Mouse (Mus musculus) midbrain, embryonic 12.5 days (tissue): ENCODE results near the gene Smad5. TPM values are rescaled to one million over a fixed set of nuclear protein-coding genes. Genes with fewer than 3 reads are reported as not detected.
A peak's percentile ranks its signal among the peaks of the same experiment; 100 is the strongest.

ENCODE experiments used
- ATAC-seq: fragments of 200-750 bp; cut with Nextera tagmentation; 2 replicates; pipeline ENCODE4 v1.8.0; 2017; ENCODE audit warnings: low read depth, moderate TSS enrichment, moderate library complexity; ENCODE audit not compliant: low FRiP score
- H3K27ac ChIP-seq: fragments of 300-500 bp; sonication (generic); replicated peaks from 2 replicates; pipeline ENCODE4 v1.5.1; 2016; ENCODE audit warnings: mild to moderate bottlenecking
- H3K27me3 ChIP-seq: fragments of 300-500 bp; sonication (generic); 2 replicates; pipeline ENCODE4 v1.6.1; 2016; ENCODE audit warnings: mild to moderate bottlenecking
- H3K36me3 ChIP-seq: fragments of 300-500 bp; sonication (generic); 2 replicates; pipeline ENCODE4 v1.6.1; 2016
- H3K4me1 ChIP-seq: fragments of 300-500 bp; sonication (generic); 2 replicates; pipeline ENCODE4 v1.6.1; 2016
- H3K4me2 ChIP-seq: fragments of 300-500 bp; sonication (generic); replicated peaks from 2 replicates; pipeline ENCODE4 v1.6.1; 2016; ENCODE audit warnings: mild to moderate bottlenecking, moderate library complexity
- H3K4me3 ChIP-seq: fragments of 300-500 bp; sonication (generic); 2 replicates; pipeline ENCODE4 v1.5.1; 2016; ENCODE audit warnings: mild to moderate bottlenecking
- H3K9ac ChIP-seq: fragments of 300-500 bp; sonication (generic); replicated peaks from 2 replicates; pipeline ENCODE4 v1.6.1; 2016; ENCODE audit warnings: mild to moderate bottlenecking, moderate library complexity
- H3K9me3 ChIP-seq: fragments of 300-500 bp; sonication (generic); 2 replicates; pipeline ENCODE4 v1.6.1; 2016; ENCODE audit warnings: mild to moderate bottlenecking
- WGBS: fragments of 180-500 bp; shearing (Covaris S2); methylation state at CpG from one replicate; pipeline ENCODE4 v1.1.7; 2016; 5-methylcytosine and 5-hydroxymethylcytosine counted together
- polyA plus RNA-seq: library from polyadenylated mRNA; unstranded; fragments of >200 nt; fragmentation: Nextera tagmentation; extraction: Ambion mirVana; gene quantifications from 2 replicates; pipeline ENCODE4 v1.2.1, GENCODE M21; 2016

Smad5 gene
- polyA plus RNA-seq, 1 experiment from 2014 or later: 38.3 TPM

DNA sequence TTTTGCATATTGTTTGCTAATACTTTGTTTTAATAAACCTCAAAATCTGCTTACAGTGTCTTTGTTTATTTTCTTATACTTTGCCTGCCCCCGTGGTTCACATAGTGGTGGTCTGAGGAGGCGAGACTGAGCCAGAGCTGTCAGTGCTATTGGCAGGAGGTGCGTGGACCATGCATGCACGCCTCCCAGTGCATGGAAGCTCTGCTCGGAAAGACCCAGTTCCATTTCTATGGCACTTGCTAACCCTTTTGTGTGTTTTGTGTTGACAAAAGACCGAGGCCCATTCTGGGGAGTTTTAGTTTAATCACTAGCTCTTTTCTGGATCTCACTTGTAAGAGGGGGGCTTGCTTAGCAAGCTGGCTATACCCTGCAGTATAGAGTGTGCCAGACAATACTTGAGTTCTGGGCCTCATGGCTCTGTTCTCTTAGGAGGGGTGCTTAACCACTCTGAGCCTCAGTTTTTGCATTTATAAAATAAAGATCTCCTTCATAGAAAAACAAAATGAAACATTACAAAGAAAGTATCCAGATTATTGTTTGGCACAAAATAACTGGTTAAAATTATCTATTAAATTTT, 39.6 kb downstream of the Smad5 start:
- Histone ChIP-seq H3K36me3 (peaks cover 34% of the 10 kb centered on the region), H3K4me2 (no peak overlapping the region), H3K9me3 (no peaks in the 10 kb centered on the region), H3K27me3 (no peaks in the 10 kb centered on the region), H3K4me1 (peaks cover 11% of the 10 kb centered on the region; the same call in 1 of the 2 replicates), H3K4me3 (no peak overlapping the region), H3K27ac (no peak overlapping the region), H3K9ac (no peak overlapping the region)
- no peak for ATAC-seq
- 47% methylated on average over 6 of the region's 6 CpGs for WGBS

DNA sequence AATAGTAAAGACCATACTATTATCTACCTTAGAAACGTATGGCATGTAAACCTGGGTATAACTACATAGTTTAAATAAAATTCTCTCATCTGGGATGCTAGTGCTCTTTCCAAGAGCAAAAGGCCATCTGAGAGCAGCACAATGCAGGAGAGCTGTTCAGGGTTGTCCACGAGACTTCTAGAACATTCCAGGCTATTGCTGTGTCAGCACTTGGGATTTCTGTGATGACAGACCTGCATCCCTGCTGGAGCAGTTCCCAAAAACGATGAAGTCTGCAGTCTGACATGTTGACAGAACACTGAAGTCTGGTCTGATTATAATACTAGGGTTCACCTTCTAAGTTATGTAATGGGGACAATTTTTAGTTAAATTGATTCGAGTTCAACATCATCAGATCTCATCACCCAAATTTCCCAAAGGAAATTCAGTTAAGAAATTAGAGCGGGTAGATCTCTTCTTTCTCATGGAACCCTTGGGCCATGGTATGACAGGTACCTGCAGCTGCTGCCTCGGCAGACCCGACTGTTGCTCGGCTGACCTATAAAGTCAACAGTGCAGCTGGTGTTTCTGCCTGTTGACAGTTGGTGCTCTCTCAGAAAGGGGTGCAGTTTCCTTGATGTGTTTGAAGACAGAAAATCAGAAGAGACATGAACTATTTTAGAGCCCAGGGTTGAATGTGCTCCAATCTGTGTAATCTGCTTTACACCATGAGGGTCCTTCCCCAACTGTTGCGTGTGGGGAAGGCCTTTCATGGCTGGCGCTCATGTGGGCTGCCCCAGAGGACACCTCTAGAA, 44.1 kb downstream of the Smad5 start:
- Histone ChIP-seq H3K4me2 (no peak overlapping the region), H3K9ac (no peak overlapping the region), H3K27ac (no peak overlapping the region), H3K4me3 (no peak overlapping the region), H3K27me3 (peaks cover 29% of the 10 kb centered on the region), H3K36me3 (0 out of 2 replicates have a peak, but pooled peaks cover 5% of the 10 kb centered on the region), H3K4me1 (peaks cover 12% of the 10 kb centered on the region; the same call in 1 of the 2 replicates), H3K9me3 (no peaks in the 10 kb centered on the region)
- no peak for ATAC-seq
- 81% methylated on average over 10 of the region's 10 CpGs for WGBS

DNA sequence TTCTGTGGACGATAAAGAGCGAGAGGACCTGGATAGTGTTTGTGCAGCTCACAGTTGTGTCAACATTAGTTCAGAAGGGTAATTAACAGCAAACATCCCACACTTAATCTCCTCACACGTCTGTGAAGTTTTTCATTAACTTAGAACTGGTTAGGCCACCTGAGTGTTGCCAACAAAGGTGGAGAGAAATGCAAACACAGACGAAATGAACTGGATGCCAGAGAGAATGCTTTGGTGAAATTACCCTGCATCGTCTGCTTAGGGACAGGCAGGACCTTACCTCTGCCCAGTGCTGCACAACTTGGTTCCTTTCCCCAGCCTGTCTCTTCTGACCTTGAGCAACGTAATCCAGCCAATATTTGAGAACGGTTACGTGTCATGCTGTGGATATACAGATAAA, 44.7 kb downstream of the Smad5 start:
- H3K4me3 ChIP-seq: no peak overlapping the region
- 0 out of 2 replicates have a peak, but pooled peaks cover 5% of the 10 kb centered on the region for H3K36me3 ChIP-seq
- no peak overlapping the region for H3K4me2 ChIP-seq
- WGBS: 76% methylated on average over 8 of the region's 8 CpGs
- no peak overlapping the region for H3K9ac ChIP-seq
- no peak overlapping the region for H3K27ac ChIP-seq
- ATAC-seq: no peak
- peaks cover 35% of the 10 kb centered on the region for H3K27me3 ChIP-seq
- H3K9me3 ChIP-seq: no peaks in the 10 kb centered on the region
- peaks cover 12% of the 10 kb centered on the region for H3K4me1 ChIP-seq

DNA sequence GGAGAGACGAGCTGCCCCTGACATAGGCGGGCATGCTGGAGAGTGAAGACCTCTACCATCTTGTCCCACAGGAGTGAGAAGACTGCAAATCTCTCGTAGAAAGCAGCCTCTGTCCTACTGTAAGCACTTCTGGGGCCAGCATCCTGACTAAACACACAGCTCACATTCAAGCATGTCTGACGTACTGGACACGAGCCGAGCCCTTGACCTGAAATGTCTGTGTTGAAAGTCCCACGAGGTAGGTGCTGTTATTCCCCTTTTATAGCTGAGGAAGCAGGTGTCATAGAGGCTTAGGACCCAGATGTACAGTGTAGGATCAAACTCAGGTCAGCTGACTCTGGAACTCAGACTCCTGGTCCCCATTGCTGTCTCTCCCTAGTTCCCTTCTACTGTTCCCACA, 46.6 kb downstream of the Smad5 start:
- WGBS: 81% methylated on average over 7 of the region's 7 CpGs
- no peak for ATAC-seq
- H3K4me1 ChIP-seq: peaks cover 22% of the 10 kb centered on the region
- H3K36me3 ChIP-seq: 0 out of 2 replicates have a peak, but pooled peaks cover 1% of the 10 kb centered on the region
- peaks cover 53% of the 10 kb centered on the region for H3K27me3 ChIP-seq
- no peak overlapping the region for H3K4me2 ChIP-seq
- no peak overlapping the region for H3K9ac ChIP-seq
- H3K4me3 ChIP-seq: no peak overlapping the region
- H3K9me3 ChIP-seq: no peaks in the 10 kb centered on the region
- no peak overlapping the region for H3K27ac ChIP-seq

DNA sequence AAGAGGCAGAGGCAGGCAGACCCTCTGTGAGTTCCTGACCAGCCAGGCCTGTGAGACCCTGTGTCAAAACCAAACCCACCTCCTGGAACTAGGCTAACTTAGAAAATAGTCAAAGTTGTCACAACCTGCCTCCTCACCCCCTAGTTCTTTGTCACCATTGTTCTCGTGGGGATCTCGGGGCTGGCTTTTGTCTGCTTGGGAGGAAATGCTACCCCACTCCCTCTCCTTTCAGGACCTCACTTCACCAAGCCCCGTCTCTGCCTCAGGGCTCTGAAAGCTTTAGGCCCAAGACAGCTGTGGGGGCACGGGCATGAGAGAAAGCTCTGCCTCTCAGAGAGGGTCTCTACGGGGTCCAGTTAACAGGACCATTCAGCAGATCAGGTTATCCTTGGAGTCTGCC, 49.0 kb downstream of the Smad5 start:
- Histone ChIP-seq H3K27ac (no peak overlapping the region), H3K4me2 (no peak overlapping the region), H3K4me1 (peaks cover 22% of the 10 kb centered on the region), H3K27me3 (peaks cover 77% of the 10 kb centered on the region), H3K36me3 (no peaks in the 10 kb centered on the region), H3K9ac (no peak overlapping the region), H3K9me3 (no peaks in the 10 kb centered on the region), H3K4me3 (no peak overlapping the region)
- 9% methylated on average over 5 of the region's 5 CpGs for WGBS
- no peak for ATAC-seq

DNA sequence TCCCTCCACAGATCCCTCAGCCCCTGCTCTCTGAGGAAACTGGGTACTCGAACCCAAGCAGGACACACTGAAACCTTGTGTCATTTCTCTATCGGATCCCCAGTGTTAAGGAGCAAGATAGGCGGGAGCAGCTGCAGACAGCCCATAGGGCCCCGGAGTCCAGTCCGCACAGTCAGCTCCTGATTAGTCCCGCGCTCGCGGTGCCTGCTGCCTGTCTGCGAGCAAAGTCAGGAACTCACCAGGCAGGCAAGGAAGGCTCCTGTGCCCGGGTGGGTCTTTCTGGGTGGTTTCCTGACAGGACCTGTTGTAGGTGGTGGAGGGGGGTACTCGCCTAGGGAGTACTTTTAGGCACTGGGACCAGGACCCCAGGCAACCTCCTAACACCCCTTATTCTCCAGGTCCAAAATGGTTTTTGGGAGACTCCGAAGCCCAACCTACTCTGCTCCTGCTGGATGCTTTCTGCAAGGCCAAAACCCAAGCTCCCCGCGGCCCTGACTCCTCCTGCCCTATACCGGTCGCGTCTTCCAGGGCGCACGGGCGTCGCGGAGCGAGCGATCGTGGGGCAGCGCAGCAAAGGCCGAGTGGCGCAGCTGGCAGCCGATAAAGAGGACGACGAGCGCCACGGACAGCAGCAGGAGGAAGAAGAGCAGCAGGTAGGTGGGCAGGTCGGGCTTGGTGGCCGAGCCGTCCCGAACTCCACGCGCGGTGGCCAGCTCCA, 49.8 kb downstream of the Smad5 start:
- no peaks in the 10 kb centered on the region for H3K9me3 ChIP-seq
- H3K4me1 ChIP-seq: peaks cover 27% of the 10 kb centered on the region
- no peaks in the 10 kb centered on the region for H3K36me3 ChIP-seq
- H3K4me2 ChIP-seq: peak overlapping the region; percentile 87
- no peak overlapping the region for H3K27ac ChIP-seq
- 1% methylated on average over 41 of the region's 41 CpGs for WGBS
- peaks cover 79% of the 10 kb centered on the region for H3K27me3 ChIP-seq
- peak overlapping the region; percentile 56 for H3K9ac ChIP-seq
- peak overlapping the region; percentile 49 for H3K4me3 ChIP-seq
- no peak; the same call in 1 of the 2 replicates for ATAC-seq

DNA sequence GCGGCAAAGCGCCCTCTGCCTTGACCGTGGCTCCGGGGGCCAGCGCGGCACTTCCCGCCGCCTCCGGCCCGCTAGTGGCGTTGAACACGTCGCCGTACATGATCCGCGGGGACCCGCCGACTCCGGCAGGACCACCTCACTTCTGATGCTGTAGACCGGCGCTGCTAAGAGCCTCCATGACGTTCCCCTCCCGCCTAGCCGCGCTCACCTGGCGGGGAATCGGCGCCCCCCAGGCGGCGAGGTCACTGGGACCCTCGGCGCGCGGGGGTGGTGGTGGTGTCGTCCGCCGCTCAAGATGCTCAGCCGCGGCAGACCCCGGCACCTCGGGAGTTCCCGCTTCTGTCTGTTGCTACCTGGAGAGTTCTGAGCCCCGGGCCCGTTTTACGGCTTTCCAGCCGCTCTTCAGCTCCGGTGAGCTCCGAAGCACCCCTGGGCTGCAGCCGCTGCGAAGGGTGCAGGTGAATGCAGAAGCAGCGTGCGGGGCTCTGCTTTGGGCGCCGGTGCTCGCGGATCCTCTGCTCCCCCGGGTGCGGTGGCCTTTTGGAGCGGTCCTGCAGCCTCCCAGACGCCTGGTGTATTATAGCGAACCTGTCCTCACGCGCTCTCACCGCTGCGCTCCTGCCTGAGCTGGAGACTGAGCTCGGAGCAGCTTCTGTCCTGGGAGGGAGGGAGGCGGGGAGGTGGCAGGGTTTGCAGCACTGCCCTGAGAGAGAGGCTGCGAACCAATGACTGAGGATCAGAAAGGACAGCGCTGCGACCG, 50.6 kb downstream of the Smad5 start, which contains the start of gene Gm45623:
TSS of gene Gm45623 (minus strand) at position 636 of the 760 bp plus-strand sequence.
- Histone ChIP-seq H3K4me1 (peaks cover 27% of the 10 kb centered on the region), H3K36me3 (no peaks in the 10 kb centered on the region), H3K27me3 (peaks cover 79% of the 10 kb centered on the region), H3K9me3 (no peaks in the 10 kb centered on the region), H3K27ac (no peak within 1 kb of the TSS), H3K4me3 (peak within 1 kb of the TSS; percentile 49), H3K4me2 (peak within 1 kb of the TSS; percentile 87), H3K9ac (peak within 1 kb of the TSS; percentile 56)
- no peak for ATAC-seq
- under 1% methylated on average over 53 of the region's 71 CpGs for WGBS

DNA sequence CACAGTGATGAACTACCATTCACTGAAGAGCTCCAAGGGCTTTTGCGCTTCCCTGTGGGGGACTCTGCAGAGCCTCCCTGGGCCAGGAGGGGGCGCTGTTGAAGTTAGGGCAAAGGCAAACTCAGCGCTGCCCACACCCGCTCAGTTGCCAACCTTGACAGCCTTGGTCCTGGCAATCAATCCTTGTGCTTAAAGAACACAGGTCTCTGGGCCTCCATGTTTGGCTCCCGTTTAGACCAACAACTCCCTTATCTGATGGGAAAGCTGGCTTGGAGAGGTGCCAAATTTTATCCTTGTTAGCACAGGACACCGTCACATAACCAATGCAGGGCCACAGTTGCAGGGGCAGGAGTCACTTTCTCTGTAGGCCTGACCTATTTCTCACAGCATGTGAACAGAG, 53.1 kb downstream of the Smad5 start:
- 68% methylated on average over 6 of the region's 6 CpGs for WGBS
- H3K27me3 ChIP-seq: peaks cover 61% of the 10 kb centered on the region

DNA sequence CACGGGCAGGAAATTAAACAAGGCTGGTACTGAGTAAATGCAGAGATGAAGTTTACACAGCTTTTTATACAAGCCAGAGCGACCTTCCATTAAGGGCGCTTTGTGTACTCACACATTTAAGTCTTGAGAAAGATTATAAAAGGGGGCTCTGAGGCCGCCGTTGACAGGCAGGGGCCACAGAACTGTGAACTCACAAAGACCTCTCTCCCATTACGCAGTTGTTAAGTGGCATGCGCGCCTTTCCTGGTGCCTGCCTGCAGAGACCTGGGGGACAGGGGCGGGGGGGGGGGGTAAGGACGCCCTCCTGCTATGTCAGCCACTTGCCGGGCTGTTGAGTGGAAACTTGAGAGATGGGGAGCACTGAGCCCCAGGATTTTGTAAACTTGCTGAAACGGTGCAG, 54.4 kb downstream of the Smad5 start:
- Histone ChIP-seq H3K27ac (no peak overlapping the region), H3K9ac (no peak overlapping the region), H3K4me1 (peaks cover 22% of the 10 kb centered on the region), H3K4me2 (no peak overlapping the region), H3K9me3 (no peaks in the 10 kb centered on the region), H3K27me3 (peaks cover 52% of the 10 kb centered on the region), H3K4me3 (no peak overlapping the region), H3K36me3 (no peaks in the 10 kb centered on the region)
- WGBS: 62% methylated on average over 12 of the region's 12 CpGs
- ATAC-seq: no peak

More for the DNA sequence above, 53.1 kb downstream of the Smad5 start:
- no peak for ATAC-seq
- H3K4me3 ChIP-seq: no peak overlapping the region
- H3K27ac ChIP-seq: no peak overlapping the region
- H3K9ac ChIP-seq: no peak overlapping the region
- H3K4me2 ChIP-seq: no peak overlapping the region
- peaks cover 27% of the 10 kb centered on the region for H3K4me1 ChIP-seq
- H3K9me3 ChIP-seq: no peaks in the 10 kb centered on the region
- H3K36me3 ChIP-seq: no peaks in the 10 kb centered on the region

DNA sequence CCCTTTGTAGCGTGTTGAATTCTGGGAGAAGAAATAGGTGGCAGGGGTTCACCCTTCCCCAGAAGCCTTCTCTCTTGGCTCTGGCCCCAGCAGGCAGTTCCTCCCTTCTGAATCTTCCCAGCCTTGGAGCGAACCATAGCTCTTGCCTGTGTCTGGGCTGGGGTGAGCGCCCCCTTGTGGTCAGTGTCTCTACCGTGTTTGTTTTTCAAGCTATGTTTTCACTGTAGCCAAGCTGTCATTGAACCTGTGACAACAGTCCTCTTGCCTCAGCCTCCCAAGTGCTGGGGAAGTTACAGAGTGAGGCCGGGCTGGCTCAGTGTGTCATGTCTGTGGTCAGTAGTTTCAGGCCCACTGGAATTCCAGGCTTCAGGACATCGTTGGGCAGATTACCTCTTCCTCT, 55.7 kb downstream of the Smad5 start:
- ATAC-seq: no peak
- 26% methylated on average over 6 of the region's 6 CpGs for WGBS
- H3K27me3 ChIP-seq: peaks cover 42% of the 10 kb centered on the region

DNA sequence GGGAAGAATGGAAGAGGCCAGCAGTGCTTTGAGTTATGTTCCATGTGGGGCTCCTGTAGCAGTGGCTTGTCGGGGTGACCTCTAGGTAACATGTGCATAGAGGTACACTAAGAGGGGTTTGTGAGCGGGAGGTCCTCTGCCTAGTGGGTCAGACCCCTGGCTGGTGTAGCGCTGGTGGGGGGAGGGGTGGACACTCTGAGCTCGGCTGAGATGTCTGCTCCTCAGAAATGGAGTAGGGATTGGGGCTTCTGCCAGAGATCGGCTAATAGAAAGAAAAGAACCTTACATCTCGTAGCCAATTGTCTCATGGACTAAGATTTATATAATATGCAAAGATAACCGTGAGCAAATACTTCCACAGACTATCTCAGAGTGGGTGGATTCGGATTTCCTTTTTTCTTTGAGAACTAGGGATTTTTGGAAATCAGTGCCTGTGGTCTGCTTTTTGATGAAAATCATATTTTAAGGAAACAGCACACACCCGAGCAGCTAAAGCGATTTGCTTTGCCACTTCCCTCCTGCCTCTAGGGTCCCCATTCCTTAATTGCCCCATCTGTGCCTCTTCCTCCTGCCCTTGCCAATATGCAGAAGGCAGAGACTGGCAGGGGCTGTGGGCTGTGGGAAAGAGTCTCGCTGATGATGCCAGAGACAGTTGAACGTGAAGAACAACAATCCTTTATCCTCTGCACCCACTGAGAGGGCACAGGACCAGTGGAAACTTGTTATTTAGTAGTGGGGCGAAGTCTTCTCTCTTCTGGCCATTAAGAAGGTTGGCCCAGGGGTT, 59.8 kb downstream of the Smad5 start:
- Histone ChIP-seq H3K36me3 (no peaks in the 10 kb centered on the region), H3K4me2 (no peak overlapping the region), H3K4me1 (peaks cover 17% of the 10 kb centered on the region), H3K4me3 (no peak overlapping the region), H3K27ac (no peak overlapping the region), H3K27me3 (peaks cover 21% of the 10 kb centered on the region; the same call in 1 of the 2 replicates), H3K9me3 (no peaks in the 10 kb centered on the region), H3K9ac (0 out of 2 replicates have a peak overlapping the region, but pooled peaks have one; percentile 6)
- ATAC-seq: no peak
- WGBS: 50% methylated on average over 13 of the region's 13 CpGs

More for the DNA sequence above, 55.7 kb downstream of the Smad5 start:
- Histone ChIP-seq H3K27ac (no peak overlapping the region), H3K4me1 (peaks cover 17% of the 10 kb centered on the region), H3K9me3 (no peaks in the 10 kb centered on the region), H3K4me2 (no peak overlapping the region), H3K9ac (no peak overlapping the region), H3K36me3 (no peaks in the 10 kb centered on the region), H3K4me3 (no peak overlapping the region)
